Mouse (Mus musculus): ENCODE measurements at regions not wholly inside any gene's neighbourhood (a gene's known extent, or its start where the extent isn't known, plus 50 kb on each side); places are given as distances from the start of the nearest gene placed in this dataset.

GRCm38 (mm10) chr2:117944325-117944724 is 167.4 kb upstream of the Thbs1 start:
- Histone ChIP-seq H3K4me2 (replicated peaks; ENCODE audit: low read depth) (no peak overlapping the region), H3K9ac (ENCODE audit: low read length) (no peak overlapping the region), H3K27ac (replicated peaks) (no peak overlapping the region), H3K27me3 (ENCODE audit: control insufficient read depth, insufficient read depth, low read length) (no peaks in the 10 kb centered on the region), H3K36me3 (ENCODE audit: control insufficient read depth, insufficient read depth, low read length) (no peaks in the 10 kb centered on the region), H3K4me1 (replicated peaks; ENCODE audit: control insufficient read depth, insufficient read depth) (no peaks in the 10 kb centered on the region), H3K9me3 (ENCODE audit: control insufficient read depth, low read length) (no peaks in the 10 kb centered on the region), H3K4me3 (ENCODE audit: low read depth, low read length) (no peak overlapping the region)
- no peak for DNase-seq (ENCODE audit: low spot score)
- WGBS: 93% methylated on average over 1 of the region's 1 CpGs
- TF ChIP-seq CTCF (IDR thresholded peaks at IDR 0.05; ENCODE audit: low read depth) (no peak), EP300 (optimal IDR thresholded peaks at IDR 0.05) (no peak)
- no peak for ATAC-seq (ENCODE audit: low FRiP score, low TSS enrichment)

- Histone ChIP-seq H3K9me3 (ENCODE audit: control insufficient read depth, low read length) (no peaks in the 10 kb centered on the region), H3K27ac (replicated peaks) (no peak overlapping the region), H3K4me3 (ENCODE audit: low read depth, low read length) (no peak overlapping the region), H3K27me3 (ENCODE audit: control insufficient read depth, insufficient read depth, low read length) (no peaks in the 10 kb centered on the region), H3K4me2 (replicated peaks; ENCODE audit: low read depth) (no peak overlapping the region), H3K9ac (ENCODE audit: low read length) (no peak overlapping the region), H3K36me3 (ENCODE audit: control insufficient read depth, insufficient read depth, low read length) (no peaks in the 10 kb centered on the region), H3K4me1 (replicated peaks; ENCODE audit: control insufficient read depth, insufficient read depth) (no peaks in the 10 kb centered on the region)
- DNase-seq (ENCODE audit: low spot score): no peak
- ATAC-seq (ENCODE audit: low FRiP score, low TSS enrichment): no peak
- TF ChIP-seq EP300 (optimal IDR thresholded peaks at IDR 0.05) (no peak), CTCF (IDR thresholded peaks at IDR 0.05; ENCODE audit: low read depth) (no peak)
- WGBS: 77% methylated on average over 2 of the region's 2 CpGs
These were observed 166.7 kb upstream of the Thbs1 start for GRCm38 (mm10) chr2:117944942-117945341.

- no peaks in the 10 kb centered on the region for H3K36me3 ChIP-seq (ENCODE audit: control insufficient read depth, insufficient read depth, low read length)
- no peaks in the 10 kb centered on the region for H3K27me3 ChIP-seq (ENCODE audit: control insufficient read depth, insufficient read depth, low read length)
- no peak for DNase-seq (ENCODE audit: low spot score)
- H3K4me1 ChIP-seq (replicated peaks; ENCODE audit: control insufficient read depth, insufficient read depth): no peaks in the 10 kb centered on the region
- H3K27ac ChIP-seq (replicated peaks): no peak overlapping the region
- 52% methylated on average over 5 of the region's 5 CpGs for whole genome bisulfite sequencing
- no peak overlapping the region for H3K4me3 ChIP-seq (ENCODE audit: low read depth, low read length)
- no peak overlapping the region for H3K4me2 ChIP-seq (replicated peaks; ENCODE audit: low read depth)
- no peak for ATAC-seq (ENCODE audit: low FRiP score, low TSS enrichment)
- TF ChIP-seq EP300 (optimal IDR thresholded peaks at IDR 0.05): no peak
- no peak for TF ChIP-seq CTCF (IDR thresholded peaks at IDR 0.05; ENCODE audit: low read depth)
- no peak overlapping the region for H3K9ac ChIP-seq (ENCODE audit: low read length)
- no peaks in the 10 kb centered on the region for H3K9me3 ChIP-seq (ENCODE audit: control insufficient read depth, low read length)
These were observed 161.0 kb upstream of the Thbs1 start for GRCm38 (mm10) chr2:117950431-117951336.

- 38% methylated on average over 2 of the region's 2 CpGs for WGBS
- DNase-seq (ENCODE audit: low spot score) (no peak), ATAC-seq (ENCODE audit: low FRiP score, low TSS enrichment) (no peak)
- Histone ChIP-seq H3K36me3 (ENCODE audit: control insufficient read depth, insufficient read depth, low read length) (no peaks in the 10 kb centered on the region), H3K9ac (ENCODE audit: low read length) (no peak overlapping the region), H3K27ac (replicated peaks) (no peak overlapping the region), H3K9me3 (ENCODE audit: control insufficient read depth, low read length) (no peaks in the 10 kb centered on the region), H3K4me2 (replicated peaks; ENCODE audit: low read depth) (no peak overlapping the region), H3K4me3 (ENCODE audit: low read depth, low read length) (no peak overlapping the region), H3K27me3 (ENCODE audit: control insufficient read depth, insufficient read depth, low read length) (no peaks in the 10 kb centered on the region), H3K4me1 (replicated peaks; ENCODE audit: control insufficient read depth, insufficient read depth) (no peaks in the 10 kb centered on the region)
- TF ChIP-seq CTCF (IDR thresholded peaks at IDR 0.05; ENCODE audit: low read depth) (no peak), EP300 (optimal IDR thresholded peaks at IDR 0.05) (no peak)
These were observed 160.3 kb upstream of the Thbs1 start for GRCm38 (mm10) chr2:117951337-117951718.

- Histone ChIP-seq H3K27ac (replicated peaks) (no peak overlapping the region), H3K4me3 (ENCODE audit: low read depth, low read length) (no peak overlapping the region), H3K27me3 (ENCODE audit: control insufficient read depth, insufficient read depth, low read length) (no peaks in the 10 kb centered on the region), H3K4me1 (replicated peaks; ENCODE audit: control insufficient read depth, insufficient read depth) (no peaks in the 10 kb centered on the region), H3K9ac (ENCODE audit: low read length) (no peak overlapping the region), H3K9me3 (ENCODE audit: control insufficient read depth, low read length) (no peaks in the 10 kb centered on the region), H3K36me3 (ENCODE audit: control insufficient read depth, insufficient read depth, low read length) (no peaks in the 10 kb centered on the region), H3K4me2 (replicated peaks; ENCODE audit: low read depth) (no peak overlapping the region)
- ATAC-seq (ENCODE audit: low FRiP score, low TSS enrichment) (no peak), DNase-seq (ENCODE audit: low spot score) (no peak)
- no peak for TF ChIP-seq CTCF (IDR thresholded peaks at IDR 0.05; ENCODE audit: low read depth)
- TF ChIP-seq EP300 (optimal IDR thresholded peaks at IDR 0.05): no peak
- WGBS: 65% methylated on average over 4 of the region's 4 CpGs
These were observed 152.9 kb upstream of the Thbs1 start for GRCm38 (mm10) chr2:117958737-117959136.

- TF ChIP-seq EP300 (optimal IDR thresholded peaks at IDR 0.05) (no peak), CTCF (IDR thresholded peaks at IDR 0.05; ENCODE audit: low read depth) (no peak)
- H3K36me3 ChIP-seq (ENCODE audit: control insufficient read depth, insufficient read depth, low read length): no peaks in the 10 kb centered on the region
- no peak for DNase-seq (ENCODE audit: low spot score)
- no peaks in the 10 kb centered on the region for H3K9me3 ChIP-seq (ENCODE audit: control insufficient read depth, low read length)
- ATAC-seq (ENCODE audit: low FRiP score, low TSS enrichment): no peak
- H3K4me2 ChIP-seq (replicated peaks; ENCODE audit: low read depth): no peak overlapping the region
- no peak overlapping the region for H3K9ac ChIP-seq (ENCODE audit: low read length)
- no peaks in the 10 kb centered on the region for H3K27me3 ChIP-seq (ENCODE audit: control insufficient read depth, insufficient read depth, low read length)
- H3K27ac ChIP-seq (replicated peaks): no peak overlapping the region
- H3K4me3 ChIP-seq (ENCODE audit: low read depth, low read length): no peak overlapping the region
- no peaks in the 10 kb centered on the region for H3K4me1 ChIP-seq (replicated peaks; ENCODE audit: control insufficient read depth, insufficient read depth)
These were observed 152.2 kb upstream of the Thbs1 start for GRCm38 (mm10) chr2:117959440-117959839.

Data from stomach, postnatal 0 days (tissue).